Mouse (Mus musculus): Measurements from ENCODE around the gene Dnhd1. TPM values are rescaled to one million over a fixed set of nuclear protein-coding genes. Genes with fewer than 3 reads are reported as not detected.

Dnhd1 gene
- polyA plus RNA-seq, 1 experiment = 0.68 TPM

DNA sequence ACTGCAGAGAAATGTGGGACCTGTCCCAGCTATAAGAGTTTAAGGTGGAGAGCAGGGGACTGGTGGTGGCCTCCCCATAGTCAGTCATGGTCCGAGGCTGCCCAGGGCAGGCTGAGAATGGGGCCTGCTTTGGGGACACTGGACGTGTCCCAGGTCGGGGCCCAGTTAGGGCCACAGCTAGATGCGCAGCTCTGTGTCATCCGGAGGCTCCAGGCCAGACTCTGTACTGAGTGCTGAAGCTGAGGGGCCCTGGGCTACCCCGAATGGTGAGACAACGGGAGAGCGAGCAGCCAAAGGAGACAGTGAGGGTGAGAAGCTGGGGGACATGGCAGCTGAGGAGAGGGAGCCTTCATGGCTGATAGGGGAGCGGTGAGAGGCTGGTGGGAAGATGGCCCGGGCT is 102.7 kb downstream of the Dnhd1 start:
- Histone ChIP-seq H3K4me2 (ENCODE audit: low read depth) (no peak overlapping the region), H3K4me3 (no peak overlapping the region), H3K36me3 (ENCODE audit: control insufficient read depth, insufficient read depth) (no peaks in the 10 kb centered on the region), H3K79me2 (ENCODE audit: control insufficient read depth, insufficient read depth) (no peaks in the 10 kb centered on the region), H3ac (ENCODE audit: control insufficient read depth, insufficient read length) (no peak overlapping the region), H3K27me3 (ENCODE audit: control insufficient read depth, insufficient read depth, insufficient read length) (peaks cover 15% of the 10 kb centered on the region)
- TF ChIP-seq USF1 (IDR thresholded peaks at IDR 0.05; ENCODE audit: low read depth) (no peak), TCF3 (IDR thresholded peaks at IDR 0.05; ENCODE audit: insufficient read length, low read depth) (no peak), E2F4 (IDR thresholded peaks at IDR 0.05; ENCODE audit: insufficient read depth) (no peak), SRF (IDR thresholded peaks at IDR 0.05; ENCODE audit: control insufficient read depth, insufficient read length, low read depth) (no peak), POLR2AphosphoS2 (IDR thresholded peaks at IDR 0.05; ENCODE audit: insufficient read length, low read depth) (no peak), CEBPB (IDR thresholded peaks at IDR 0.05; ENCODE audit: insufficient read depth, poor library complexity, severe bottlenecking) (no peak), TCF12 (IDR thresholded peaks at IDR 0.05; ENCODE audit: insufficient read depth, poor library complexity, severe bottlenecking) (no peak), MYOG (IDR thresholded peaks at IDR 0.05; ENCODE audit: control insufficient read depth in 1 of 3, insufficient read depth in 1 of 3, insufficient read length in 2 of 3, low read depth in 2 of 3) (no peak), POLR2A (IDR thresholded peaks at IDR 0.05; ENCODE audit: insufficient read length, low read depth) (no peak), MYOD1 (IDR thresholded peaks at IDR 0.05; ENCODE audit: control insufficient read depth in 1 of 3, insufficient read length in 2 of 3, low read depth in 2 of 3) (no peak), REST (IDR thresholded peaks at IDR 0.05; ENCODE audit: insufficient read depth, insufficient read length) (no peak), MAX (IDR thresholded peaks at IDR 0.05; ENCODE audit: low read depth) (no peak)

DNA sequence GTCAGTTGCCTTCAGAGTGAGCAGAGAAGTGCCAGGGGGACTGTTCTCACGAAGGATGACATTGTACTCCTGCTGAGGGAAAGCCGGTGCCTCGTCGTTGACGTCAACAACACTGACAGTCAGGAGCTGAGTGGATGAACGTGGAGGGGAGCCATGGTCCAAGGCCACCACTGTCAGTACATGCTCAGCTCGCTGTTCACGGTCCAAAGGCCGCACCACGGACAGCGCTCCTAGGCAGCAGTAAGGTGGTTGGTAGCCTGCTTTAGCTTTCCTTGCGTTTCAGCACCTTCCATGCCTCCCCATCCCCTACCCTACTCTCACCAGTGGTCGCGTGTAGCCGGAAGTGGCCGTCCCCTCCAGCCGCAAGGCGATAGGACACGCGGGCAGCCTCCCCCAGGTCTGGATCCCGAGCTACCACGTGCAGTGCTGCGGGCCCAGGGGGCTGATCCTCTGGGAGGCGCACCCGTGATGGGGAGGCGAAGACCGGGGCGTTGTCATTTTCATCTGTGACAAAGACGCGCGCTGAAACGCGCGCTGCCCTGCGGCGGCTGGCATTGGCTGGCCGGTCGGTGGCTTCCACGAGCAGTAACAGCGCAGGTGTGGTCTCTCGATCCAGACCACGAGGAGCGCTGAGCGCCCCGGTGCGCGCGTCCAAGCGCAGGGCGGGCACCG is 111.3 kb downstream of the Dnhd1 start:
- H3K4me2 ChIP-seq (ENCODE audit: low read depth) = no peak overlapping the region
- TF ChIP-seq MYOD1 (IDR thresholded peaks at IDR 0.05; ENCODE audit: control insufficient read depth in 1 of 3, insufficient read length in 2 of 3, low read depth in 2 of 3) (no peak), REST (IDR thresholded peaks at IDR 0.05; ENCODE audit: insufficient read depth, insufficient read length) (peak; percentile 82)
- H3K4me3 ChIP-seq = no peak overlapping the region
- H3K27me3 ChIP-seq (ENCODE audit: control insufficient read depth, insufficient read depth, insufficient read length) = peaks cover 21% of the 10 kb centered on the region
- H3K79me2 ChIP-seq (ENCODE audit: control insufficient read depth, insufficient read depth) = no peaks in the 10 kb centered on the region
- H3K36me3 ChIP-seq (ENCODE audit: control insufficient read depth, insufficient read depth) = no peaks in the 10 kb centered on the region
- no peak overlapping the region for H3ac ChIP-seq (ENCODE audit: control insufficient read depth, insufficient read length)

DNA sequence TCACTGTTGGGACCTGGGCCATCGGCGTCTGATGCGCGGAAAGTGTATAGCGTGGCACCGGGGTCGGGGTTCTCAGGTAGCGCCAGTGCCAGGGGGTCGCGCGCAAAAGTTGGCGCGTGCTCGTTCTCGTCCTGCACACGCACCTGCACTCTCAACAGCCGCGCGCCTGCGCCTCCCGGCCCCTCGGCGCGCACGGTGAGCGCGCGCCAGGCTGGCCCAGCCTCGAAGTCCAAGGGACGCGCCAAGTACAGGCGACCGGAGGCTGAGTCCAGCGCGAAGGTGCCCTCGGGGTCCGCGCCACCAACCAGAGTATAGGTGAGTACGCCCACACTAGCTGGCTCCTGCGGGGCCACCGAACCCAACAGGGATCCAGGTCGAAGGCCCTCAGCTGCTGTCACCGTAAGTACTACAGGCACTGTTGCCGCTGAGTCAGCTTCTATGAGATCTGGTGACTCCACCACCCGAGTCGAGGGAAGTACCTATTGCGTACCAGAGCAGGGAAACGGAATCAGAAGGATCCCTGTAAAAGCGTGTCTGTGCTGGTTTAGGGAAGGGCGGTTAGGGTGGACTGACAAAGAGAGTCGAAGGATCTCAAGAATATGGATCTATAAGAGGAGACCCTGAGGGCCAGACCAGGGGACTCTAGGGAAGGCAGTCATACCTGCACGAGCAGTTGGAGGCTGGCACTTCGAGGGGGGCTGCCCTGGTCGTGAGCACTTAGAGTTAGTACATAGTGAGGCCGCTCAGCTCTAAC is 112.1 kb downstream of the Dnhd1 start:
- no peak for TF ChIP-seq REST (IDR thresholded peaks at IDR 0.05; ENCODE audit: insufficient read depth, insufficient read length)
- Histone ChIP-seq H3K27me3 (ENCODE audit: control insufficient read depth, insufficient read depth, insufficient read length) (peaks cover 21% of the 10 kb centered on the region), H3K4me3 (no peak overlapping the region), H3K36me3 (ENCODE audit: control insufficient read depth, insufficient read depth) (no peaks in the 10 kb centered on the region), H3ac (ENCODE audit: control insufficient read depth, insufficient read length) (no peak overlapping the region), H3K79me2 (ENCODE audit: control insufficient read depth, insufficient read depth) (no peaks in the 10 kb centered on the region), H3K4me2 (ENCODE audit: low read depth) (no peak overlapping the region)

DNA sequence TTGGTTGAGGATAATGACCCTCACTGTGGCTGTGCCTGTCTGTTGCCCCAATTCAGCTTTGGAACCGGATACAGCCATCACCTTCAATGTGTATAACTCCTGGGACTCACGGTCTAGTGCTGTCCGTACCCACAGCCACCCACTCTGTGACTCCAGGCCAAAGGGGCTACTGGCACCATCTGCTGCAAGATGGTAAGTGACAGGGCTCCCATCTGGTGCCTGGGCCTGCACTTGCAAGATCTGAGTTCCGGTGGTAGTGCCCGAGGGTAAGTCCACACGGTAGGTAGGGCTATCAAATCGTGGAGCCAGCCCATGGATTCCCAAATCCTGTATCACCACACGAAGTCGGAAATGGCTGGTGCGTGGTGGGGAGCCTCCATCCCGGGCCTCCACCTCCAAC is 113.7 kb downstream of the Dnhd1 start:
- Histone ChIP-seq H3K36me3 (ENCODE audit: control insufficient read depth, insufficient read depth) (no peaks in the 10 kb centered on the region), H3K79me2 (ENCODE audit: control insufficient read depth, insufficient read depth) (no peaks in the 10 kb centered on the region), H3K4me2 (ENCODE audit: low read depth) (no peak overlapping the region), H3K4me3 (no peak overlapping the region), H3K27me3 (ENCODE audit: control insufficient read depth, insufficient read depth, insufficient read length) (peaks cover 11% of the 10 kb centered on the region), H3ac (ENCODE audit: control insufficient read depth, insufficient read length) (no peak overlapping the region)
- no peak for TF ChIP-seq REST (IDR thresholded peaks at IDR 0.05; ENCODE audit: insufficient read depth, insufficient read length)
- TF ChIP-seq CEBPB (IDR thresholded peaks at IDR 0.05; ENCODE audit: insufficient read depth, poor library complexity, severe bottlenecking) = no peak
- no peak for TF ChIP-seq SRF (IDR thresholded peaks at IDR 0.05; ENCODE audit: control insufficient read depth, insufficient read length, low read depth)
- TF ChIP-seq TCF12 (IDR thresholded peaks at IDR 0.05; ENCODE audit: insufficient read depth, poor library complexity, severe bottlenecking) = no peak
- TF ChIP-seq MYOD1 (IDR thresholded peaks at IDR 0.05; ENCODE audit: control insufficient read depth in 1 of 3, insufficient read length in 2 of 3, low read depth in 2 of 3) = no peak
- no peak for TF ChIP-seq MAX (IDR thresholded peaks at IDR 0.05; ENCODE audit: low read depth)
- no peak for TF ChIP-seq MYOG (IDR thresholded peaks at IDR 0.05; ENCODE audit: control insufficient read depth in 1 of 3, insufficient read depth in 1 of 3, insufficient read length in 2 of 3, low read depth in 2 of 3)
- TF ChIP-seq TCF3 (IDR thresholded peaks at IDR 0.05; ENCODE audit: insufficient read length, low read depth) = no peak
- TF ChIP-seq USF1 (IDR thresholded peaks at IDR 0.05; ENCODE audit: low read depth) = no peak
- no peak for TF ChIP-seq POLR2AphosphoS2 (IDR thresholded peaks at IDR 0.05; ENCODE audit: insufficient read length, low read depth)
- TF ChIP-seq E2F4 (IDR thresholded peaks at IDR 0.05; ENCODE audit: insufficient read depth) = no peak
- no peak for TF ChIP-seq POLR2A (IDR thresholded peaks at IDR 0.05; ENCODE audit: insufficient read length, low read depth)

DNA sequence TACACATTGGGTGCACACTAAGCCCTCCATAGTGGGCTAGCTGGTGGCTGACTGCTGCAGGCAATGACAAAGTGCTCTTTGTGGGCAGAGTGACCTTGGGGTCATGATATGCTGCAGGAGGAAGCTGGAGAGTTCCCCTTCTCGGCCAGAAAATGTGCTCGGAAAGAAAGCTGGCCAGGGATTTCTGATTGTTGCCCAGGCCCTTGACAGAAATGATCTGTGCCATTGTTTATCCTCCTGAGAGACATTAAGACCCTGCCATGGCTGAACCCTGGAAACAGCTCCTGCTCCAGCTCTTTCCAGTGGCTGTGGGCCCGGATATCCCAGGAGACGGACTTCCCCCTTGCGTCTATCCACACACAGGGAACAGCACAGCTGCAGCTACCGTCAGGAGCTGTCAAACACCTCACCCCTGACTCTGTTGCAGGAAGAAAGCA is 117.1 kb downstream of the Dnhd1 start:
- TF ChIP-seq MYOD1 (IDR thresholded peaks at IDR 0.05; ENCODE audit: control insufficient read depth in 1 of 3, insufficient read length in 2 of 3, low read depth in 2 of 3) (no peak), E2F4 (IDR thresholded peaks at IDR 0.05; ENCODE audit: insufficient read depth) (no peak), MYOG (IDR thresholded peaks at IDR 0.05; ENCODE audit: control insufficient read depth in 1 of 3, insufficient read depth in 1 of 3, insufficient read length in 2 of 3, low read depth in 2 of 3) (no peak)
- no peaks in the 10 kb centered on the region for H3K79me2 ChIP-seq (ENCODE audit: control insufficient read depth, insufficient read depth)
- peaks cover 20% of the 10 kb centered on the region for H3K27me3 ChIP-seq (ENCODE audit: control insufficient read depth, insufficient read depth, insufficient read length)
- H3K36me3 ChIP-seq (ENCODE audit: control insufficient read depth, insufficient read depth) = no peaks in the 10 kb centered on the region
- H3ac ChIP-seq (ENCODE audit: control insufficient read depth, insufficient read length) = no peak overlapping the region
- H3K4me3 ChIP-seq = no peak overlapping the region
- H3K4me2 ChIP-seq (ENCODE audit: low read depth) = no peak overlapping the region
